Mouse (Mus musculus) embryonic fibroblast, embryonic 13.5 days (primary cell): ENCODE results near the gene Rfx5. TPM values are rescaled to one million over a fixed set of nuclear protein-coding genes. Genes with fewer than 3 reads are reported as not detected.
"Not testable (repeated sequence)": the region's sequence is repeated elsewhere in the genome, so short reads cannot be mapped to it uniquely, and the experiment has no call there.

Source experiments
- H3K27ac ChIP-seq: 2 replicates; pipeline ENCODE4 v1.5.1; 2012; ENCODE audit warnings: low read length, control low read depth, inconsistent platforms; ENCODE audit not compliant: insufficient read depth
- H3K4me1 ChIP-seq: 2 replicates; pipeline ENCODE4 v1.6.1; 2011; ENCODE audit warnings: low read length; ENCODE audit not compliant: control insufficient read depth, insufficient read depth
- H3K4me3 ChIP-seq: 2 replicates; pipeline ENCODE4 v1.5.1; 2011; ENCODE audit warnings: mild to moderate bottlenecking, control low read depth, low read length; ENCODE audit not compliant: insufficient read depth
- CTCF ChIP-seq: IDR thresholded peaks from 2 replicates; pipeline ENCODE4 v1.5.1; 2011; ENCODE audit warnings: mild to moderate bottlenecking, control low read depth, low read length, moderate library complexity, borderline replicate concordance; ENCODE audit not compliant: insufficient read depth
- POLR2A ChIP-seq: IDR thresholded peaks from 2 replicates; pipeline ENCODE4 v1.6.1; 2011; ENCODE audit warnings: low read depth, mild to moderate bottlenecking, control low read depth, low read length, moderate library complexity
- polyA plus RNA-seq: library from polyadenylated mRNA; stranded (reverse); fragments of >200 nt; gene quantifications from 2 replicates; pipeline ENCODE4 v1.2.4, GENCODE M21; 2011; ENCODE audit warnings: low read depth; ENCODE audit not compliant: missing spikeins, insufficient read length

Gene Rfx5
- polyA plus RNA-seq, 1 experiment: 24.2 TPM

- not testable (repeated sequence) for H3K4me3 ChIP-seq, H3K27ac ChIP-seq, H3K4me1 ChIP-seq
Measured at GRCm38 (mm10) chr3:94943706-94944105, 10.2 kb upstream of the Rfx5 start.

- Histone ChIP-seq H3K4me3 (no peak overlapping the region), H3K4me1 (no peaks in the 10 kb centered on the region), H3K27ac (no peak overlapping the region)
- TF ChIP-seq CTCF (no peak), POLR2A (no peak)
Measured at GRCm38 (mm10) chr3:94948066-94948614, 5.7 kb upstream of the Rfx5 start.

GRCm38 (mm10) chr3:94949645-94950044 is 4.2 kb upstream of the Rfx5 start:
- no peak for TF ChIP-seq CTCF
- TF ChIP-seq POLR2A: no peak
- Histone ChIP-seq H3K4me1 (no peaks in the 10 kb centered on the region), H3K4me3 (no peak overlapping the region), H3K27ac (no peak overlapping the region)

GRCm38 (mm10) chr3:94952806-94953205 is 1.1 kb upstream of the Rfx5 start:
- TF ChIP-seq CTCF (no peak), POLR2A (no peak)
- Histone ChIP-seq H3K4me1 (peaks cover 4% of the 10 kb centered on the region; the same call in 1 of the 2 replicates), H3K4me3 (peak overlapping the region; percentile 66; the same call in 1 of the 2 replicates), H3K27ac (no peak overlapping the region)

- Histone ChIP-seq H3K4me1 (peaks cover 4% of the 10 kb centered on the region; the same call in 1 of the 2 replicates), H3K27ac (peak overlapping the region; percentile 82), H3K4me3 (peak overlapping the region; percentile 66)
- TF ChIP-seq CTCF (no peak), POLR2A (no peak)
Measured at GRCm38 (mm10) chr3:94953384-94953763, 501 bp upstream of the Rfx5 start.

- peaks cover 4% of the 10 kb centered on the region; the same call in 1 of the 2 replicates for H3K4me1 ChIP-seq
- H3K4me3 ChIP-seq: no peak overlapping the region
- H3K27ac ChIP-seq: no peak overlapping the region
- TF ChIP-seq CTCF (no peak), POLR2A (no peak)
Measured at GRCm38 (mm10) chr3:94958295-94958694, 4.4 kb downstream of the Rfx5 start.

- peaks cover 3% of the 10 kb centered on the region; the same call in 1 of the 2 replicates for H3K4me1 ChIP-seq
- H3K4me3 ChIP-seq: no peak overlapping the region
- no peak for TF ChIP-seq CTCF
- TF ChIP-seq POLR2A: no peak; the same call in 1 of the 2 replicates
- H3K27ac ChIP-seq: no peak overlapping the region
Measured at GRCm38 (mm10) chr3:94959871-94960270, 6.0 kb downstream of the Rfx5 start.

- Histone ChIP-seq H3K4me3 (no peak overlapping the region), H3K27ac (no peak overlapping the region), H3K4me1 (no peaks in the 10 kb centered on the region)
- peak; percentile 23; the same call in 1 of the 2 replicates for TF ChIP-seq POLR2A
- no peak for TF ChIP-seq CTCF
Measured at GRCm38 (mm10) chr3:94960322-94960721, 6.4 kb downstream of the Rfx5 start.

GRCm38 (mm10) chr3:94964989-94965388 is 11.1 kb downstream of the Rfx5 start:
- TF ChIP-seq POLR2A: no peak
- TF ChIP-seq CTCF: no peak
- H3K27ac ChIP-seq: no peak overlapping the region
- H3K4me1 ChIP-seq: no peaks in the 10 kb centered on the region

GRCm38 (mm10) chr3:94965878-94966277 is 12.0 kb downstream of the Rfx5 start:
- Histone ChIP-seq H3K4me3 (no peak overlapping the region), H3K27ac (no peak overlapping the region), H3K4me1 (no peaks in the 10 kb centered on the region)
- TF ChIP-seq POLR2A: no peak
- TF ChIP-seq CTCF: no peak

More at GRCm38 (mm10) chr3:94964989-94965388, 11.1 kb downstream of the Rfx5 start:
- no peak overlapping the region for H3K4me3 ChIP-seq
